Mouse (Mus musculus) layer of hippocampus, adult 18-20 months (tissue): ENCODE data around the gene Kcnk5. TPM values are rescaled to one million over a fixed set of nuclear protein-coding genes. Genes with fewer than 3 reads are reported as not detected.

ENCODE experiments used
- DNase-seq, 2 experiments: peaks; one replicate each; pipeline ENCODE4 v3.0.0; 2022; ENCODE audit warnings: low spot score in 2 of 2
- total RNA-seq, 2 experiments: library from RNA; stranded (reverse); gene quantifications; 2 replicates each; pipeline ENCODE4 v1.2.3; 2021

Kcnk5 gene
- total RNA-seq, 2 experiments from 2014 or later: 0.25 to 0.43 TPM

GRCm38 (mm10) chr14:20202655-20203181, 21.1 kb upstream of the Kcnk5 start:
- no peak for DNase-seq

DNA sequence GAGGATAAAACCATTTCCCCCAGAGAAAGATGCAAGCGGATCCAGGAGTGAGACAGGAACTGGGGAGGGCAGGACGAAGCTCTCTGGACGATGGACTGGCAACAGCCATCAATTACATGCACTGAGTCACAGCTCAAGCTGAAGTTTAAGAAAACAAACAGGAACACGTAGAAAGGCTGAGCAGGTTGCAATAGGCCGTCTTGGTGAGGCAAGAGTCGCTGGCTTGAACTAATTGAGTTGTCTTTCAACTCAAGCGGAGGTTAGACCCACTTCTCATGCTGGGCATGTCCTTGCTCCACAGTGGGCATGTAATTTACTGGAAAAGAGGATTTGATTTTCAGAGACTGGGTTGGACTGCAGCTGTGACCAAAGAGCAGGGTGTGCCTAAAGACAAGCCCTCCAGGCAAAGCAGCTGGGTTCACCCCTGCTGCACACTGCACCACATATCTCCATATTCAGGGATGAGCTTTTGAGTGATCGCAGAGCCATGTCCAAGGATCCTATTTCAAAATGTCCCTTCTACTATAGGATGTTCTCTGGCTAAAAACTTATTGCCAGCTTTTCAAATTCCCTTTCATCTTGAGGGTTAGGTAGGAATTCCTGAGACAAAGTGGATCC, 19.6 kb upstream of the Kcnk5 start:
- no peak for DNase-seq

GRCm38 (mm10) chr14:20193103-20193715, 11.6 kb upstream of the Kcnk5 start:
- no peak for DNase-seq

DNA sequence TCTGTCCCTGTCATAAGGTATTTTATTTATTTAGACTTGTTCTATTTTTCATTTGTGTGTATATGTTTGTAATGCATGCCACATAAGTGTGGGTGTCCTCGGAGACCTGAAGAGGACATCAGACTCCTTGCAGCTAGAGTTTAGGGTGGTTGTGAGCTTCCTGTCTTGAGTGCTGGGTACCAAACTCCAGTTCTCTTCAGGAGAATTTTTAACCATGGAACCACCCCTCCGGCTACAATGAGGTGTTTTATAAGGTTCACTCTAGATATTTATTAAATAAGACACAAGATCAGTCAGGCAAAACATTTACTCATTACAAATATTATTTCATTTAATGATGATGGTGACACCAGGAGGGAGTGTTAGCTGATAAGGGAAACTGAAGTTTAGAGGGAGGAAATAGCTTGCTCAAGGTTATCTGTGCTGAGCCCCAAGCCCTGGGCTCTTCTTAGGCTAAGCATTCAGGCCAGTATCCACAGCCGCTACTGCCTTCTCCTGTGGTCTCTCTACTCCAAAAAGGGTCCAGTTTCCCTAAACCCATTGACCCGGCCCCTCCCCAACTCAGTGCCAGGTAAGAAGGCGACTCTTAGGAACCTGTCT, 9.6 kb upstream of the Kcnk5 start:
- DNase-seq: no peak

GRCm38 (mm10) chr14:20189751-20190150, 8.1 kb upstream of the Kcnk5 start:
- DNase-seq: no peak

DNA sequence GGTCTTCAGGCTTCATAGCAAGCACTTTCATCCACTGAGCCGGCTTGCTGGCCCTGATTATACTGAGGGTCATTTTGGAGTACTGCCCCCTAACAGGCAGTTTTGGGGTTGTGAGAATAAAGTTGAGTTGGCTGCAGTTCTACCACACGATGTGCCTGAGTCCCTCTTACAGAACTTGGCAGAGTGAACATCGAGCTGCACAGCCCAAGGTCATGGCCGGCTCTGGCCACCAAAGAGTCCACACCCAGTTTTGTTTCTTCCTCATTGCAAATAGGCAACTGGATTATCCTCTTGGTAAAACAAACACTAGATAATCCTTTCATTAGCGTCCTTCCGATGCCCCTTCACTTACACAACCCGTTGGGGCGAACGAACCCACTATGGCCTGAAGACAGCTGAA, 3.8 kb upstream of the Kcnk5 start:
- no peak for DNase-seq

GRCm38 (mm10) chr14:20183701-20184100, 2.1 kb upstream of the Kcnk5 start:
- no peak for DNase-seq

DNA sequence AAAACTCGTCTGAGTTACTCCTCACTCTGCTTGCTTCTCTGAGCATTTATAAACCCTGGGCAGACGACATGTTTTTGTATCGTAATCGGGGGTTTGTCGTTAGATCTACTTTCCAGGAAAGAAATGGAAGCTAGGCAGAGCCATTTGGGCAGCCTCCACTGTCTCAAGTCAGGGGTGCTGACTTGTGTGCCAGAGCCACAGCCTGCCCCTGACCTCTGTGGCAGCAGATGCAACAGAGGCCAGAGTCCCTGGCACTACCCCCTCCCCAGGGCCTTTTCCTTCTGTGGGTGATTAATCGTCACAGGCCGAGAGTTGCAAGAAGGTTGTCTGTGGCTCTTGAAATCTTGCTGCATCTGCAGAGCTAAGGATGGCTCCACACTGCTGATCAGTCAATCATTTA, 987 bp upstream of the Kcnk5 start:
- no peak for DNase-seq

GRCm38 (mm10) chr14:20180751-20181162, 852 bp downstream of the Kcnk5 start:
- no peak for DNase-seq

DNA sequence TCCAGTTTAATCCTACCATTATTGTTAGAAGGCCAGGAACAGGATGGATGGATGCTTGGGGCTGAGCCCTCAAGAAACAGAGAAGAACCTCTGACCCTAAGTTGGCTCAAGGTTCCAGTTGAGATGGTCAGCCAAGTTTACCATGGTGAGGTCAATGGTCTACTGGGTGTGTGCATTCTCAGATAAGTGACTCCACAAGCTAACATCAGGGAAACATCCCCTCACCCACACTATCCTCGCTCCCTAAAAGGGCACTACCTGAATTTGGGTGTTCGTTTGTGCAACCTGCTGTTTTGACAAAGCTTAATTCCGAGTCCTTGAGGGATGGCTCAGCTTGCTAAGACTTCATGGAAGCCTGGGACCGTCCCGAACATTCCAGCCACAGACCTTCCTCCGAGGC, 1.3 kb downstream of the Kcnk5 start:
- DNase-seq: no peak

DNA sequence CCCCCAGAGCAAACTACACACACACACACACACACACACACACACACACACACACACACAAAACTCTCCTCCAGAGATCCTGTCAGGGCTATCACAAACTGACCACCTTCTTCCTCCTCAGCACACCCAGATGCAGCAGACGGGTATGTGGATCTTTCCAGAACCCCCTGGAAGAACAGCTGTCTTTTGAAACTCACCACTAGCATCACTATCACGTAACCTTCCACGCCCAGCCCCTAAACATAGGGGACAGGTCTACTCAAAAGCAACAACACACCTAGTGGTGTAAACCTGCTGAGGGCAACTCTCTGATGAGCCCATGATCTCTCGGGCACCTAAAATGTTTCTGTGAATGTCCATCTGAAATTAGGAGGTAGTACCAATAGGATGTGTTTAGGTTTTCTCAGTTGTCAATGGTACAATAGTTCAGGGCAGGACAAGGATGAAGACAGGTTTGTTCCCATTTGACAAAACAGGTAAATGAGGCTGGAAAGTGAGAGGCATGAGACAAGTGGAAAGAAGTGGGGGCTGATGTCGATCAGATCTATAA, 1.8 kb downstream of the Kcnk5 start:
- no peak for DNase-seq

- no peak for DNase-seq
Observed at GRCm38 (mm10) chr14:20179080-20179479, 2.5 kb downstream of the Kcnk5 start.

DNA sequence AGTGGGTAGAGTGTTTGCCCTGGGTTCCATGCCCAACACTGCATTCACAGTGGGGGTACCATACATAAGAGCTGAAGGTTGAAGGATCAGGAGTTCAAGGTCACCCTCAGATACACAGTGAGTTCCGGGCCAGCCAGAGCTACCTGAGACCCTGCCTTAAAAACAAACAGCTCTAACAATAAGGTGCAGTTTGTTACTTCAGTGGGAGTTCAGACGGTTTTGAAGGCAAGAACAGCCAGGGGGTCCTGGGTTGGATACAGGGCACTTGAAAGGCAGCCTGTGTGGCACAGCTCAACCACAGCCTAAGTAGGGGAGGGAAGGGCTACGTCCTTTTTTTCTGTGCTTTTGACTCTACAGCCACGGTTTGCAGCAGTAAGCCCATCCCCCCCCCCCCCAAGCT, 3.0 kb downstream of the Kcnk5 start:
- DNase-seq: no peak

- DNase-seq: no peak
Observed at GRCm38 (mm10) chr14:20177494-20178123, 4.0 kb downstream of the Kcnk5 start.

DNA sequence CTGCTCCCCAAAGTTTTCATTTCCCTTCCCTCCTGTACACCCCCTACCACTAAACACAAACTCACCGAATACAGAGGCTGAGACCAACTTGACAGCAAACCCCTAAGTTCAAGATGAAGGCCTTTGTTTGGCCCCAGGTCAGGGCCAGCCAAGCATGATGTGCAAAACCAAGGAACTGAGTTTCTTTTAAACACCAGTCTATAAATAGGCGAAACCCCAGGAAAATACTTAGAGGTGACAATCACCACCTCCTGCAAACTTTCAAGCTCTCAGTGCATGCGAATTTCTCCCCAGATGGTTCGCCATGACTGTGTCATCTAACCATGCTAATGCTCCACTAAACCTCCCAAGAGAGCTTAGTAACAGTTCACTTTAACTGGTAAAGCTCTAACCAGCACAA, 5.9 kb downstream of the Kcnk5 start:
- no peak for DNase-seq

DNA sequence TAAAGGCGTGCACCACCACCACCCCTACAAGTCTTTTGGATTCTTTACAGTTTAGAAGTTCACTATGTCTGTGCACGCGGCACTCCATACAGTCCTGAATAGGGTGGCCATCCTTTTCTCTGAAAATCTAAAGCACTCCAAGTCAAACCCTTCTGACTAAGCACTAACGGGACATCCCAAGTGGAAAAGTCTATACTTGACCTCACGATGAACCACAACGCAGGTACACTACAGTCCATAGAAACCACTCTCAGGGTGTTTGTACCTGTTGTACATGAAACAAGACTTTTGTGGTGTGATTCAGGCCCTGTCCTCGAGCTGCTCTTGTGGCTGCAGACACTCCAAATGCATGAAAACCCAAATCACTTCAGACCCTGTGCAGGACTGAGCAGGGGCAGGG, 6.5 kb downstream of the Kcnk5 start:
- no peak for DNase-seq

DNA sequence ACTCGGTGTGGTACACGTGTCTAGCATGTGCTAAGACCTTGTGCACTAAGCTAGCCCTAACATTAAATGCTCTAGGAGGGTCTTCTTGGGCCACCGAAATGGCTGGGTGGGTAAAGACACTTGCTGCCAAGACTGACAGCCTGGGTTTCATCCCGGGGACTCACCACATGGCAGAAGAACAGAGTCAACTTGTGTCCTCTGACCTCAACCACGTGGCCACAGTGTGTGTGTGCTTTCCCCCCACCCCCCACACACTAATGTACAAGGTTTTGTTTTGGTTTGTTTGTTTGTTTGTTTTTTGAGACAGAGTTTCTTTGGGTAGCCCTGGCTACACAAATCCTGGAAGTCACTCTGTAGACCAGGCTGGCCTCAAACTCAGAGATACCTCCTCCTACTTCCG, 6.9 kb downstream of the Kcnk5 start:
- no peak for DNase-seq

- DNase-seq: no peak
Observed at GRCm38 (mm10) chr14:20173873-20174490, 7.6 kb downstream of the Kcnk5 start.

GRCm38 (mm10) chr14:20172924-20173323, 8.7 kb downstream of the Kcnk5 start:
- DNase-seq: no peak

DNA sequence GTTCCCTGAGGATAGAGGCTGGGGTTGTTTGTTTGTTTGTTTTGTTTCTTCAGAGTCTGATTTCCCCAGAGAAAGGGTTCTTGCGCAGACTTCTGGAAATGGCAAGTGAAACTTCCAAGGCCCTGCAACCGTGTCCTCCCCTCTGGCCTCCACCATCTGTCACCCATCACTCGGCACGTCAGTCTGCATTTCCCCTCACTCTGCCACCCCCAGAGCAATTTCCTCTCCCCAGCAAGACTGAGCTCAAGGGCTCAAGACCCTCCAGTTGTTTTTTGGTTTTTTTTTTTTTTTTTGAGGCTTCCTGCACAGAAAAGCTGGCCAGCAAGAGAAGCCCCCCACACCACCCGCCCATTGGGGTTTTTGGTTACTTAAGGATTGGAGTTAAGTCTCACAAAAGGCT, 9.1 kb downstream of the Kcnk5 start:
- no peak for DNase-seq

DNA sequence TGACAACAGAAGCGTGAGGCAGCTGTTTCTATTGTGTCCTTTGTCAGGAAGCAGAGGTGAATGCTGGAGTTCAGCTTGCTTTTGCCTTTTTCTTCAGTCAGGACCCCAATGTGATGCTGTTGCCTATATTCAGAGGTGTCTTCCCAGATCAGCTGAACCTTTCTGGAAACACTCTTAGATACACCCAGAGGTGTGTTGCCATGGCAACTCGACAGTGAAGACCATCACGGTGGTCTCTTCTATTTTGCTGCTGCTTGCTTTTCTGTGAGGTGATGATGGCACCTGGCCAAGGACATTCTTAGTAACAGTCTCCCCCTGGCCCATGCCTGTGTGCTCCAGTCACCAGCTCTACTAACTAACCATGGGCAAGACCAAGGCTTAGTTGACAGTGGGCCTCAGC, 9.8 kb downstream of the Kcnk5 start:
- no peak for DNase-seq

DNA sequence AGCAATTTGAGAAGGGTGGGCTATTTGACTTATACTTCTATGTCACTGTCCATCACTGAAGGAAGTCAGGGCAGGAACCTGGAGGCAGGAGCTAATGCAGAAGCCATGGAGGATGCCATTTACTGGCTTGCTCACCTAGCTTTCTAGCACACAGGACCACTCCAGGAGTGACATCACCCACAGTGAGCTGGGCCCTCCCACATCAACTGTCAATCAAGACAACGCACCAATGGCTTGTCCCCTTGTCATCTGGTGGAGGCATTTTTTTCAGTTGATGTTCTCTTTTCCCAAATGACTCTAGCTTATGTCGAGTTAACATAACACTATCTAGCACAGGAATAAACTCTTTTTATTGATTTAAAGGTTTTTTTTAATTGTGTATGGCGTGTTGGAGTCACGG, 12.4 kb downstream of the Kcnk5 start:
- DNase-seq: no peak
